Mouse (Mus musculus): ENCODE results near the gene Alg5. TPM values are rescaled to one million over a fixed set of nuclear protein-coding genes. Genes with fewer than 3 reads are reported as not detected.
"Not testable (repeated sequence)": the region's sequence is repeated elsewhere in the genome, so short reads cannot be mapped to it uniquely, and the experiment has no call there.

Alg5 gene
- polyA plus RNA-seq, 1 experiment from 2014 or later, result 41.4 TPM

- H3K9ac ChIP-seq (replicated peaks), result no peak overlapping the region
- no peak overlapping the region for H3K4me2 ChIP-seq (ENCODE audit: low read depth, low read length)
- H3K36me3 ChIP-seq (replicated peaks; ENCODE audit: insufficient read depth, low read length), result peaks cover 50% of the 10 kb centered on the region
- no peak overlapping the region for H3K4me3 ChIP-seq (ENCODE audit: low read depth, low read length)
- no peaks in the 10 kb centered on the region for H3K27me3 ChIP-seq (ENCODE audit: insufficient read depth, low read length)
- 51% methylated on average over 5 of the region's 5 CpGs for WGBS (ENCODE audit: insufficient replicate concordance)
- TF ChIP-seq EP300 (IDR thresholded peaks at IDR 0.05; ENCODE audit: low read depth), result no peak
- no peak for TF ChIP-seq CTCF (IDR thresholded peaks at IDR 0.05; ENCODE audit: low read depth)
- H3K27ac ChIP-seq (ENCODE audit: low read depth), result no peak overlapping the region
- H3K4me1 ChIP-seq (ENCODE audit: insufficient read depth), result no peaks in the 10 kb centered on the region
- no peaks in the 10 kb centered on the region for H3K9me3 ChIP-seq (ENCODE audit: low read length)
- DNase-seq, result no peak
- ATAC-seq, result no peak
These were observed 35.5 kb upstream of the Alg5 start for GRCm38 (mm10) chr3:54699759-54700301.

GRCm38 (mm10) chr3:54704106-54704505 lies 31.2 kb upstream of the Alg5 start:
- peaks cover 63% of the 10 kb centered on the region for H3K36me3 ChIP-seq (replicated peaks; ENCODE audit: insufficient read depth, low read length)

GRCm38 (mm10) chr3:54708972-54709371 lies 26.4 kb upstream of the Alg5 start:
- DNase-seq (no peak), ATAC-seq (peak; percentile 33)
- Histone ChIP-seq H3K9me3 (ENCODE audit: low read length) (no peaks in the 10 kb centered on the region), H3K27me3 (ENCODE audit: insufficient read depth, low read length) (no peaks in the 10 kb centered on the region), H3K4me1 (ENCODE audit: insufficient read depth) (no peaks in the 10 kb centered on the region), H3K4me3 (ENCODE audit: low read depth, low read length) (no peak overlapping the region), H3K27ac (ENCODE audit: low read depth) (peak overlapping the region; percentile 63), H3K4me2 (ENCODE audit: low read depth, low read length) (0 out of 2 replicates have a peak overlapping the region, but pooled peaks have one; percentile 6), H3K36me3 (replicated peaks; ENCODE audit: insufficient read depth, low read length) (peaks cover 74% of the 10 kb centered on the region), H3K9ac (replicated peaks) (no peak overlapping the region)
- TF ChIP-seq CTCF (IDR thresholded peaks at IDR 0.05; ENCODE audit: low read depth), result no peak
- no peak for TF ChIP-seq EP300 (IDR thresholded peaks at IDR 0.05; ENCODE audit: low read depth)
- WGBS (ENCODE audit: insufficient replicate concordance), result 62% methylated on average over 9 of the region's 9 CpGs

More at GRCm38 (mm10) chr3:54704106-54704505, 31.2 kb upstream of the Alg5 start:
- not testable (repeated sequence) for DNase-seq; H3K4me1 ChIP-seq (ENCODE audit: insufficient read depth); H3K4me2 ChIP-seq (ENCODE audit: low read depth, low read length); H3K4me3 ChIP-seq (ENCODE audit: low read depth, low read length); H3K27ac ChIP-seq (ENCODE audit: low read depth); H3K9ac ChIP-seq (replicated peaks); ATAC-seq; H3K27me3 ChIP-seq (ENCODE audit: insufficient read depth, low read length); H3K9me3 ChIP-seq (ENCODE audit: low read length)
- 89% methylated on average over 8 of the region's 8 CpGs for WGBS (ENCODE audit: insufficient replicate concordance)

DNA sequence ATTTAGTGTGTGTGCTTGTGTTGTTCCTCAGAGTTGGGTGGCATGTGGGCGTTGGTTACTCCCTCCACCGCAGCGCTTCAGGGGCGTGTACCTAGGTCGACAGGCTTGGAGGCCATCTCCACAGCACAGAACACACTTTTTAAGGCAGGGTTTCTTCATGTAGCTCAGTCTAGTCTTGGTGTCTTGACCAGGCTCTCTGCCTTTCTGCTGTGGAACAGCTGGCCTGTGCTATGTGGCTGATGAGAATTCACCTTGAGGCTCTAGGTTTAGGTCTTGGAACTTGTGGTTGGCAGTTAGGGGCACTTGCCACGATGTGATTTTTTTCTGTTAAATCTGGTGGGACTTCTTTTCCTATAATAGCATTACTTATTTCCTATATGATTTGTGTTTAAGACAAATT lies 21.1 kb upstream of the Alg5 start, which contains the start of gene Gm21958:
TSS of gene Gm21958 (minus strand) at position 101 of the 400 bp plus-strand sequence.
- TF ChIP-seq EP300 (IDR thresholded peaks at IDR 0.05; ENCODE audit: low read depth), result no peak
- TF ChIP-seq CTCF (IDR thresholded peaks at IDR 0.05; ENCODE audit: low read depth), result no peak
- no peaks in the 10 kb centered on the region for H3K4me1 ChIP-seq (ENCODE audit: insufficient read depth)
- H3K36me3 ChIP-seq (replicated peaks; ENCODE audit: insufficient read depth, low read length), result peaks cover 78% of the 10 kb centered on the region
- H3K27me3 ChIP-seq (ENCODE audit: insufficient read depth, low read length), result no peaks in the 10 kb centered on the region
- no peak within 1 kb of the TSS for H3K9ac ChIP-seq (replicated peaks)
- no peaks in the 10 kb centered on the region for H3K9me3 ChIP-seq (ENCODE audit: low read length)
- H3K27ac ChIP-seq (ENCODE audit: low read depth), result no peak within 1 kb of the TSS
- H3K4me2 ChIP-seq (ENCODE audit: low read depth, low read length), result no peak within 1 kb of the TSS
- 81% methylated on average over 6 of the region's 6 CpGs for WGBS (ENCODE audit: insufficient replicate concordance)
- ATAC-seq, result no peak
- no peak for DNase-seq
- H3K4me3 ChIP-seq (ENCODE audit: low read depth, low read length), result no peak within 1 kb of the TSS

GRCm38 (mm10) chr3:54715461-54715860 lies 19.9 kb upstream of the Alg5 start:
- peaks cover 70% of the 10 kb centered on the region for H3K36me3 ChIP-seq (replicated peaks; ENCODE audit: insufficient read depth, low read length)

GRCm38 (mm10) chr3:54717348-54717747 lies 18.0 kb upstream of the Alg5 start:
- Histone ChIP-seq H3K9ac (replicated peaks) (no peak overlapping the region), H3K4me3 (ENCODE audit: low read depth, low read length) (no peak overlapping the region), H3K4me2 (ENCODE audit: low read depth, low read length) (no peak overlapping the region), H3K9me3 (ENCODE audit: low read length) (no peaks in the 10 kb centered on the region), H3K27me3 (ENCODE audit: insufficient read depth, low read length) (no peaks in the 10 kb centered on the region), H3K36me3 (replicated peaks; ENCODE audit: insufficient read depth, low read length) (peaks cover 66% of the 10 kb centered on the region), H3K4me1 (ENCODE audit: insufficient read depth) (no peaks in the 10 kb centered on the region), H3K27ac (ENCODE audit: low read depth) (no peak overlapping the region)
- no peak for DNase-seq
- TF ChIP-seq EP300 (IDR thresholded peaks at IDR 0.05; ENCODE audit: low read depth), result no peak
- no peak for TF ChIP-seq CTCF (IDR thresholded peaks at IDR 0.05; ENCODE audit: low read depth)
- 83% methylated on average over 6 of the region's 6 CpGs for WGBS (ENCODE audit: insufficient replicate concordance)
- ATAC-seq, result no peak

More at GRCm38 (mm10) chr3:54715461-54715860, 19.9 kb upstream of the Alg5 start:
- 91% methylated on average over 6 of the region's 6 CpGs for WGBS (ENCODE audit: insufficient replicate concordance)
- no peak for ATAC-seq
- no peak overlapping the region for H3K4me3 ChIP-seq (ENCODE audit: low read depth, low read length)
- no peaks in the 10 kb centered on the region for H3K27me3 ChIP-seq (ENCODE audit: insufficient read depth, low read length)
- TF ChIP-seq CTCF (IDR thresholded peaks at IDR 0.05; ENCODE audit: low read depth) (no peak), EP300 (IDR thresholded peaks at IDR 0.05; ENCODE audit: low read depth) (no peak)
- H3K27ac ChIP-seq (ENCODE audit: low read depth), result no peak overlapping the region
- no peaks in the 10 kb centered on the region for H3K4me1 ChIP-seq (ENCODE audit: insufficient read depth)
- no peaks in the 10 kb centered on the region for H3K9me3 ChIP-seq (ENCODE audit: low read length)
- no peak overlapping the region for H3K4me2 ChIP-seq (ENCODE audit: low read depth, low read length)
- no peak overlapping the region for H3K9ac ChIP-seq (replicated peaks)
- no peak for DNase-seq
